Mouse (Mus musculus) frontal cortex, adult (tissue): Measurements from ENCODE around the gene Twf2.

Experiments
- ATAC-seq: cut with Nextera tagmentation; 2 replicates; pipeline ENCODE4 v1.9.2; 2017; ENCODE audit warnings: mild to moderate bottlenecking, moderate library complexity, mixed read lengths; ENCODE audit not compliant: low TSS enrichment

Twf2 gene

DNA sequence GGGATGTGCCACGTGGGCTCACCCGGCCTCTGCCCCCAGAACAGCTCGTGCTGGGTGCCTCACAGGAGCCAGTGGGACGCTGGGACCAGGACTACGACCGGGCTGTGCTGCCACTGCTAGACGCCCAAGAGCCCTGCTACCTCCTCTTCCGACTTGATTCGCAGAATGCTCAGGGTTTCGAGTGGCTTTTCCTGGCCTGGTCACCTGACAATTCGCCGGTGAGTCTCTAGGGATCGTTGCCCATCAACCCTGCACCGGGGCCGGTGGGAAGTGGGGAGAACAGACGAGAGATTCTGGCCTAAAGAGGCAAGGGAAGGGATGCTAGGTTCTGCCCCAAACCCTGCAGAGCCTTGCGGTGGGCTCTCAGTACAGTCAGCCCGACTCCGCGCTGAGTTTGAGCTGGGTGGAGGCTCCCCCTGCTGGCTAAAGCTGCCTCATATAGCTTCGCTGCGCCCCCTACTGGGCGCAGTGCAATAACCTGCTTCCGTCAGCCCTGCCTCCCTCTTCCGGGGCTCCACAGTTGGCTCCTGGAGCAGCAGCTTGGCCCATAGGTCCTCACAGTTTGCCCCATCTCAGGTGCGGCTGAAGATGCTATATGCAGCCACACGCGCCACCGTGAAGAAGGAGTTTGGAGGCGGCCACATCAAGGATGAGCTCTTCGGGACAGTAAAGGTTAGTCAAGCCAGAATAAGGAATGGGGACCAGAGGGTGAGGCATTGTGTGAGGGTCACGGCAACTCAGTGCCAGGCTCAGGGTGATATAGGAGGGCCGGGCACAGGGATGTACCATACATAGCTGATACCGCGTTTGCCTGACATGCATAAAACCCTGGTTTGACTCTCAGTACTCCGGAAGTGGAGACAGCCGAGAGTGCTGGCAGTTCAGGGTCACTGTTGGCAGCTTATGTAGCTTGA lies 9.0 kb downstream of the Twf2 start:
- ATAC-seq, result peak; percentile 80

- ATAC-seq, result no peak
Measured at GRCm38 (mm10) chr9:106212594-106212981, 9.7 kb downstream of the Twf2 start.

- no peak for ATAC-seq
Measured at GRCm38 (mm10) chr9:106215341-106216125, 12.6 kb downstream of the Twf2 start.

GRCm38 (mm10) chr9:106216971-106217370 lies 14.1 kb downstream of the Twf2 start:
- no peak for ATAC-seq

- ATAC-seq, result no peak
Measured at GRCm38 (mm10) chr9:106220894-106221523, 18.1 kb downstream of the Twf2 start.

DNA sequence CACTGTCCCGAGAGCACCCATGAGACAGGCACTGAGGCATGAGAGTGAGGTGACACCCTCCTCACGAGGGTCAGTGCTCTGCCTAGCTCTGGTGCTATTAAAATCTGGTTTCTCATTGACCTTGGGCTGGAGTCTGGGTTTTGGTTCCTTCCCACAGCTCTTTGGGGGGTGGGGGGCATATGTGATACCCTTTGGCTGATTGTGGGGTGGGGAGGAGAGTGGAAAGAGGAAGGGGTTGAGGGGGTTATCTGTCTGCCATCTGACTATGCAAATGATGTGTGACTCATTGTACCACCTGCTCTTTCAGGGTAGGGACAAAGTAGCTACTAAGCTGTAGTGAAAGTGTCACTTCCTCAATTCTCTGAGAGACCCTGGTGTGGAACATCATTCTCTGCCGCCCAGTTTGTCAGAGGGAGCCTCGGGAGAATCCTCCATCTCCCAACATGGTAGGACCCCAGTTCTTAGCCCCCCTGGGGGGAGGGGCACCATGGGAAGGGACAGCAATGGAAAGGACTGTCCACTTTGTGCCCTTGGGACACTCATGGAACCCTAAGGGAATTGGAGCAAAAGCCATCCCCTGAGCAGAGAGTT lies 19.4 kb downstream of the Twf2 start, which contains the start of gene Tlr9:
Gene Tlr9, plus strand, starts transcription at position 338 of the 591 bp plus-strand sequence.
- no peak for ATAC-seq

GRCm38 (mm10) chr9:106222994-106223393 lies 20.1 kb downstream of the Twf2 start:
- ATAC-seq, result no peak

DNA sequence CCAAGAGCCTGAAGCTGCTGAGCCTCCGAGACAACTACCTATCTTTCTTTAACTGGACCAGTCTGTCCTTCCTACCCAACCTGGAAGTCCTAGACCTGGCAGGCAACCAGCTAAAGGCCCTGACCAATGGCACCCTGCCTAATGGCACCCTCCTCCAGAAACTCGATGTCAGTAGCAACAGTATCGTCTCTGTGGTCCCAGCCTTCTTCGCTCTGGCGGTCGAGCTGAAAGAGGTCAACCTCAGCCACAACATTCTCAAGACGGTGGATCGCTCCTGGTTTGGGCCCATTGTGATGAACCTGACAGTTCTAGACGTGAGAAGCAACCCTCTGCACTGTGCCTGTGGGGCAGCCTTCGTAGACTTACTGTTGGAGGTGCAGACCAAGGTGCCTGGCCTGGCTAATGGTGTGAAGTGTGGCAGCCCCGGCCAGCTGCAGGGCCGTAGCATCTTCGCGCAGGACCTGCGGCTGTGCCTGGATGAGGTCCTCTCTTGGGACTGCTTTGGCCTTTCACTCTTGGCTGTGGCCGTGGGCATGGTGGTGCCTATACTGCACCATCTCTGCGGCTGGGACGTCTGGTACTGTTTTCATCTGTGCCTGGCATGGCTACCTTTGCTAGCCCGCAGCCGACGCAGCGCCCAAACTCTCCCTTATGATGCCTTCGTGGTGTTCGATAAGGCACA lies 22.7 kb downstream of the Twf2 start:
- ATAC-seq, result no peak

- peak; percentile 82 for ATAC-seq
Measured at GRCm38 (mm10) chr9:106226151-106226682, 23.3 kb downstream of the Twf2 start.

DNA sequence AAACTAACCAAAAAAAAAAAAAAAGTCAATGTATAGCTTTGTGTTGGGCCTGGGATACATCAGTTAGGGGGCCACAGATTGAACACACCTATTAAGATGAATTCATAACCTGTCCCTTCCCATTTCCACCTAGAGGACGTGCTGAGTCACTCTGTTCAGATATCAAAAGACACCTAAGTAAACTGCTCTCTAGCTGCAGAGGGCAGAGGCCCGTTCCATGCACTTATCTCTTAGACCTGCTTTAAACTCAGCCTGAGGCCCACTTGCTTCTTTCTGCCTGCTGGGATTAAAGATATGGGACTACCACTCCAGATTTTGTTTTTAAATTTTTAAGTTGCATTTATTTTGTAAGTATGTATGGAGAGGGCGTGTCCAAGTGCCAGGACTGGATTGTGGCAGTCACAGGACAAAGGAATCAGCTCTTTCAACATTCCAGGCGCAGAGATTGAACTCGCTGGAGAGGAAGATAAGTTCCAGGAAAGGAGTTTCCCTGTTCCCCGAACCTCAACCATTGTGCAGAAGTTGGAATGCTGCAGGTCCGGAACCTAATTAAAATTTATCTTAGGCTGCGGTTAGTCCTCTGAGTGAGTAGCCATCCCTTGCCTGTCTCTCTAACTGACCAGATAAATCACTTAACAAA lies 25.0 kb downstream of the Twf2 start:
- ATAC-seq, result no peak

DNA sequence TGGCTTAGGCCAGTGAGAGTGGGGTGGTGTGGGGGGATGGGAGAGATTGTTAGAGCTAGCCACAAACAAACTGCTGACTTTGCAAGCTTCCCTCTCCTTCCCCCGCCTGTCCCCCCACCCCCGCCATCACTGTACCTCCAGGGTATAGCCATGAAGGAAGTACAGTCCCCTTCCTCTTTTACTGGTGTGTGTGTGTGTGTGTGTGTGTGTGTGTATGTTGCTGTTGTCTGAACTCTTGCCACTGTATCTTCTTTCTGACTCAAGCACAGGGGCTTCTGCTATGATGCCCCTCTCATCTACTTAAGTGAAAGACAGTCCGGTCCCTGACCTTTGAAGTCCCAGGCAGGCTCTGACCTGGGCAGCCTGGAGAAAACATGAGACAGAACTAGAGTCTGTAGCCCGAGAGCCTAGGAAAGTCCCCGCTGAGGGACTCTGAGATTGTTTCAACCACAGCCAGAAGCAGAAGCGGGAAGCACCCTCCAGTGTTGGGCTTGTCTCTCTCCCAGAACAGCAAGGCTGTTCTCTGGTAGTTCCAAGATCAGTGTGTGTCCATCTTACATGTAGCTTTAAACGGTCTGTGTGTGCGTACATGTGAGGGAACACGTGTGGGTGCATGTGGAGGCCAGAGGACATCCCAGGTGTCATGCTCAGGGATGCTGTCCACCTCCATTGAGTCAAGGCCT lies 27.3 kb downstream of the Twf2 start:
- no peak for ATAC-seq

DNA sequence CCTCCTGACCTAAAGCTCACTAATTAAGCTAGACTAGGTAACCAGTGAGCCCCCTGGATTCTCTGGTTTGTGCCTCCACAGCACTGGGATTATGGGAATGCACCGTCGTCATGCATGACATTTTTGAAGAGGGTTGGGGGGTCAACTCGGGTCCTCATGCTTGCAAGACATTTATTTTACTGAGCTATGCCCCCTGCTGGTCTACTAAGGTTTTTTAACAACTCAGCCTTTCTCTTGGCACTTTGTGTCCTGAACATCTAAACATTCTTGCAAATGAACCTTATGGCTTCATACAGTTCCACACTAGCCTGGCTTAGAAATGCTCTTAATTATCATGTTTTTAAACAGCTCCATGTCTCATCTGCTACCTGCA lies 27.8 kb downstream of the Twf2 start:
- no peak for ATAC-seq

DNA sequence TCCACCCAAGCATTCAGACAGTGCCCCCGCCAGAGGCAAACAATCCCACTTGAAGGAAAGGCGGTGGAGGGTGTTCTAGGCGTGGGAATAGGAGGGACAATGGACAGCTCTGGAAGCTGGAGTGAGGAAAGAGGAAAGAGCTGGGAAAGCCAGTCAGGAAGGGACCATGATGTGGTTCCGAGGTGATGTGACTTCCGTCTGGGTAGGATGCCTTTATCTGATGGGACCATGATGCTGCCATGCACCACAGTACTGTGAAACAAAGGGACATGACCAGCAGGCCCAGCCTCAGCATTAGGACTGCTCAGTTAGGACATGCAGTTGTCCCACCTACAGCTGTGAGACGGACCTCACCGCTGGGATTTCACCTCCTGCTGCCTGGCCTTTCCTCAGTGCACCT lies 28.3 kb downstream of the Twf2 start:
- no peak for ATAC-seq

DNA sequence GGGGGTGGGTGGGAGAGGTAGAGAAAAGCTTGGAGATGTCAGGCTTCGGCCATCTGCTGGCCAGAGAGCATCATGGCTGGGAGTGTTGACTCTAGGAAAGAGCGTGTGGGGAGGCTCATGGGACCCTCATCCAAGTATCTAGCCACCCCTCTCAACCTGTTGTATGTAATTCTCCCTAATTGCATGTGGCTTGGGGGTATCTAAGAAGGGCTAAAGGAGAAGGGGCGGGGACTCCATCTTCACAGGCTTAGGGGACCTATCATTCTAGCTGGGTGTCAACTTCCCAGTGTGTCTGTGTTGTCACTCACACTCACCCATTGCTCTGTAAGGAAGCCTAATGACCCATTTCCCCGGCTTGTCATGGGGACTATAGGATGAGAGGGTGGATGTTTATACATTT lies 28.9 kb downstream of the Twf2 start:
- ATAC-seq, result no peak

- no peak for ATAC-seq
Measured at GRCm38 (mm10) chr9:106232956-106233355, 30.0 kb downstream of the Twf2 start.

DNA sequence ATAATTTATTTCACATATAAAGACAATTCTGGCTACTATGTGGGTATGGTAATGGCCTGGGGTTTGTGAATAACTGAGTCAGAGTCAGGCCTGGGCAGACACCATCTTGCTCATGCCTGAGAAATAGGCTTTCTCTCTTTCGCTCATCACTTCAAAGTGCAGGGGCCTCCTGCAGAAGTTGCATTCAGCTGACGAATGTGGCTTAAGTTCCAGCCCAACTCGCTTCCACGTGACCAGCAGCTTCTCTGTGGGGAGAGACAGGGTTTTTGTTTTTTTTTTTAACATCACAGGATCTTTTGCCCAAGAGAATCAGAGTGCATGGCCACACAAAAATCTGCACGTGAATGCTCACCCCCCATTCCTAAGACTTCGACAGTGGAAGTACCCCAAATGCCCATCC lies 31.0 kb downstream of the Twf2 start:
- no peak for ATAC-seq

DNA sequence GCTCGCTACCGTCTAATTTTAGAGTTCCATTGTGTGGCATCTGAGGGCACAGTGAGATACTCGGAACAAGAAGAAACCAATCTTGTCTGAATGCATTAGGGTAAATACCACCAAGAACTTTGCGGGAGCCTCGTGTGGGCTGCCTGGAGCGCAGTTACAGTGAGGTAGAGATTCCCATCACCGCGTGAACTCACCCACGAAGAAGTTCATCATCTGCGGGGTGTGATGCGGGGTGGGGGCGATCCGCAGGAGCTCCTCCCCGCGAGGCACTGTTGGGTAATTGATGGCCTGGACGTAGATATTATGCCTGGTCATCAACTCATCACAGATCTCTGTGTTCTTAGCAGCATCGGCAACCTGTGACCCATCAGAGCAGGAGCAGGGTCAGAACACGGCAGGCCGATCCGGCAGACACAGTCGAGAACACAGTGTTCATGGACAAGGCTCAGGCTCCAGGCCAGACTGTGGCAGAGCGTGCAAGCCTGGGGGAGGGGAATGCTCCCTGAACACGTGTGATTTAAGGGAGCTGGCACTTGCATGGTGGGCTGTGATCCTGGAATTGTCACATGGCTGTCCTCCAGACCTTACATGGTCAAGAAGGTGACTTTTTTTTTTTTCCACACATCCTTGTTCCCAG lies 32.4 kb downstream of the Twf2 start:
- ATAC-seq, result 0 out of 2 replicates have a peak, but pooled peaks have one; percentile 22

GRCm38 (mm10) chr9:106236156-106236817 lies 33.4 kb downstream of the Twf2 start:
- ATAC-seq, result no peak

GRCm38 (mm10) chr9:106236818-106237211 lies 33.9 kb downstream of the Twf2 start:
- no peak for ATAC-seq
